Mouse (Mus musculus): Measurements from ENCODE around the gene Cfap157. TPM values are rescaled to one million over a fixed set of nuclear protein-coding genes. Genes with fewer than 3 reads are reported as not detected.

Cfap157 gene
- polyA plus RNA-seq, 1 experiment: 1.7 TPM

GRCm38 (mm10) chr2:32734933-32735332, 49.3 kb downstream of the Cfap157 start:
- no peak for DNase-seq
- no peaks in the 10 kb centered on the region for H3K27me3 ChIP-seq (ENCODE audit: control insufficient read depth, insufficient read depth, low read length)
- no peak overlapping the region for H3K27ac ChIP-seq (ENCODE audit: insufficient read depth, low read length)
- 75% methylated on average over 4 of the region's 4 CpGs for WGBS
- no peaks in the 10 kb centered on the region for H3K4me1 ChIP-seq (ENCODE audit: control insufficient read depth, insufficient read depth, low read length)
- no peak for TF ChIP-seq CTCF (IDR thresholded peaks at IDR 0.05; ENCODE audit: borderline replicate concordance, insufficient read depth, low read depth, low read length)
- TF ChIP-seq POLR2A (IDR thresholded peaks at IDR 0.05; ENCODE audit: borderline replicate concordance, insufficient read depth, low read length): no peak
- H3K4me3 ChIP-seq (replicated peaks; ENCODE audit: insufficient read depth, low read depth, low read length): no peak overlapping the region

- WGBS: 26% methylated on average over 4 of the region's 4 CpGs
These were observed 49.7 kb downstream of the Cfap157 start for GRCm38 (mm10) chr2:32734480-32734879.

GRCm38 (mm10) chr2:32732695-32733094, 51.5 kb downstream of the Cfap157 start:
- WGBS: 87% methylated on average over 6 of the region's 6 CpGs
- no peak for DNase-seq

More at GRCm38 (mm10) chr2:32734480-32734879, 49.7 kb downstream of the Cfap157 start:
- Histone ChIP-seq H3K27me3 (ENCODE audit: control insufficient read depth, insufficient read depth, low read length) (no peaks in the 10 kb centered on the region), H3K4me3 (replicated peaks; ENCODE audit: insufficient read depth, low read depth, low read length) (no peak overlapping the region), H3K4me1 (ENCODE audit: control insufficient read depth, insufficient read depth, low read length) (no peaks in the 10 kb centered on the region), H3K27ac (ENCODE audit: insufficient read depth, low read length) (no peak overlapping the region)
- no peak for DNase-seq
- no peak for TF ChIP-seq POLR2A (IDR thresholded peaks at IDR 0.05; ENCODE audit: borderline replicate concordance, insufficient read depth, low read length)
- TF ChIP-seq CTCF (IDR thresholded peaks at IDR 0.05; ENCODE audit: borderline replicate concordance, insufficient read depth, low read depth, low read length): no peak

GRCm38 (mm10) chr2:32731911-32732310, 52.3 kb downstream of the Cfap157 start:
- TF ChIP-seq POLR2A (IDR thresholded peaks at IDR 0.05; ENCODE audit: borderline replicate concordance, insufficient read depth, low read length): no peak
- no peak for TF ChIP-seq CTCF (IDR thresholded peaks at IDR 0.05; ENCODE audit: borderline replicate concordance, insufficient read depth, low read depth, low read length)
- no peak for DNase-seq
- Histone ChIP-seq H3K27ac (ENCODE audit: insufficient read depth, low read length) (no peak overlapping the region), H3K4me3 (replicated peaks; ENCODE audit: insufficient read depth, low read depth, low read length) (no peak overlapping the region), H3K27me3 (ENCODE audit: control insufficient read depth, insufficient read depth, low read length) (no peaks in the 10 kb centered on the region), H3K4me1 (ENCODE audit: control insufficient read depth, insufficient read depth, low read length) (no peaks in the 10 kb centered on the region)
- WGBS: 75% methylated on average over 4 of the region's 4 CpGs

More at GRCm38 (mm10) chr2:32732695-32733094, 51.5 kb downstream of the Cfap157 start:
- no peaks in the 10 kb centered on the region for H3K4me1 ChIP-seq (ENCODE audit: control insufficient read depth, insufficient read depth, low read length)
- H3K27ac ChIP-seq (ENCODE audit: insufficient read depth, low read length): no peak overlapping the region
- no peak overlapping the region for H3K4me3 ChIP-seq (replicated peaks; ENCODE audit: insufficient read depth, low read depth, low read length)
- TF ChIP-seq CTCF (IDR thresholded peaks at IDR 0.05; ENCODE audit: borderline replicate concordance, insufficient read depth, low read depth, low read length) (no peak), POLR2A (IDR thresholded peaks at IDR 0.05; ENCODE audit: borderline replicate concordance, insufficient read depth, low read length) (no peak)
- no peaks in the 10 kb centered on the region for H3K27me3 ChIP-seq (ENCODE audit: control insufficient read depth, insufficient read depth, low read length)

- 47% methylated on average over 11 of the region's 11 CpGs for WGBS
- no peaks in the 10 kb centered on the region for H3K27me3 ChIP-seq (ENCODE audit: control insufficient read depth, insufficient read depth, low read length)
- no peaks in the 10 kb centered on the region for H3K4me1 ChIP-seq (ENCODE audit: control insufficient read depth, insufficient read depth, low read length)
- no peak overlapping the region for H3K4me3 ChIP-seq (replicated peaks; ENCODE audit: insufficient read depth, low read depth, low read length)
- no peak overlapping the region for H3K27ac ChIP-seq (ENCODE audit: insufficient read depth, low read length)
- no peak for DNase-seq
- TF ChIP-seq CTCF (IDR thresholded peaks at IDR 0.05; ENCODE audit: borderline replicate concordance, insufficient read depth, low read depth, low read length): no peak
- TF ChIP-seq POLR2A (IDR thresholded peaks at IDR 0.05; ENCODE audit: borderline replicate concordance, insufficient read depth, low read length): no peak
These were observed 53.4 kb downstream of the Cfap157 start for GRCm38 (mm10) chr2:32730854-32731253.

- Histone ChIP-seq H3K4me3 (replicated peaks; ENCODE audit: insufficient read depth, low read depth, low read length) (no peak overlapping the region), H3K4me1 (ENCODE audit: control insufficient read depth, insufficient read depth, low read length) (no peaks in the 10 kb centered on the region), H3K27me3 (ENCODE audit: control insufficient read depth, insufficient read depth, low read length) (no peaks in the 10 kb centered on the region), H3K27ac (ENCODE audit: insufficient read depth, low read length) (no peak overlapping the region)
- no peak for DNase-seq
- TF ChIP-seq POLR2A (IDR thresholded peaks at IDR 0.05; ENCODE audit: borderline replicate concordance, insufficient read depth, low read length): no peak
- no peak for TF ChIP-seq CTCF (IDR thresholded peaks at IDR 0.05; ENCODE audit: borderline replicate concordance, insufficient read depth, low read depth, low read length)
- WGBS: 90% methylated on average over 4 of the region's 4 CpGs
These were observed 54.7 kb downstream of the Cfap157 start for GRCm38 (mm10) chr2:32729547-32729946.

- 74% methylated on average over 7 of the region's 7 CpGs for WGBS
- Histone ChIP-seq H3K4me3 (replicated peaks; ENCODE audit: insufficient read depth, low read depth, low read length) (peak overlapping the region; percentile 2), H3K4me1 (ENCODE audit: control insufficient read depth, insufficient read depth, low read length) (no peaks in the 10 kb centered on the region), H3K27ac (ENCODE audit: insufficient read depth, low read length) (no peak overlapping the region), H3K27me3 (ENCODE audit: control insufficient read depth, insufficient read depth, low read length) (no peaks in the 10 kb centered on the region)
- TF ChIP-seq POLR2A (IDR thresholded peaks at IDR 0.05; ENCODE audit: borderline replicate concordance, insufficient read depth, low read length): no peak
- no peak for TF ChIP-seq CTCF (IDR thresholded peaks at IDR 0.05; ENCODE audit: borderline replicate concordance, insufficient read depth, low read depth, low read length)
- no peak for DNase-seq
These were observed 55.8 kb downstream of the Cfap157 start for GRCm38 (mm10) chr2:32728463-32728862.

GRCm38 (mm10) chr2:32727435-32727834, 56.8 kb downstream of the Cfap157 start:
- peak; percentile 84 to 92 for DNase-seq
- H3K4me1 ChIP-seq (ENCODE audit: control insufficient read depth, insufficient read depth, low read length): no peaks in the 10 kb centered on the region
- no peaks in the 10 kb centered on the region for H3K27me3 ChIP-seq (ENCODE audit: control insufficient read depth, insufficient read depth, low read length)
- TF ChIP-seq CTCF (IDR thresholded peaks at IDR 0.05; ENCODE audit: borderline replicate concordance, insufficient read depth, low read depth, low read length): no peak
- TF ChIP-seq POLR2A (IDR thresholded peaks at IDR 0.05; ENCODE audit: borderline replicate concordance, insufficient read depth, low read length): 0 out of 2 replicates have a peak, but pooled peaks have one; percentile 3
- peak overlapping the region; percentile 50 for H3K4me3 ChIP-seq (replicated peaks; ENCODE audit: insufficient read depth, low read depth, low read length)
- under 1% methylated on average over 16 of the region's 16 CpGs for WGBS
- H3K27ac ChIP-seq (ENCODE audit: insufficient read depth, low read length): no peak overlapping the region

Other genes with a start within 250 kb of the Cfap157 start
- 38.1 and 40.2 TPM in 2 replicates for gene Fam102a, start 249.1 kb downstream of the Cfap157 start, polyA plus RNA-seq (2012; rRNA removed)
- gene Dpm2, start 213.6 kb downstream of the Cfap157 start, polyA plus RNA-seq (2012; rRNA removed): 131 and 137 TPM in 2 replicates
- 25.2 and 28.4 TPM in 2 replicates for gene Pip5kl1, start 209.6 kb downstream of the Cfap157 start, polyA plus RNA-seq (2012; rRNA removed)
- 0.59 and 0.60 TPM in 2 replicates for gene 9430097D07Rik, start 208.7 kb downstream of the Cfap157 start, polyA plus RNA-seq (2012; rRNA removed)
- gene St6galnac4, start 197.3 kb downstream of the Cfap157 start, polyA plus RNA-seq (2012; rRNA removed): 91.4 and 101 TPM in 2 replicates
- gene St6galnac6, start 184.7 kb downstream of the Cfap157 start, polyA plus RNA-seq (2012; rRNA removed): 89.5 TPM in 2 replicates
- 127 and 132 TPM in 2 replicates for gene Ak1, start 162.7 kb downstream of the Cfap157 start, polyA plus RNA-seq (2012; rRNA removed)
- 28.0 and 31.6 TPM in 2 replicates for gene Eng, start 137.8 kb downstream of the Cfap157 start, polyA plus RNA-seq (2012; rRNA removed)
- gene Fpgs, start 80.3 kb downstream of the Cfap157 start, polyA plus RNA-seq (2012; rRNA removed): 19.2 and 19.7 TPM in 2 replicates
- gene Cdk9, start 71.4 kb downstream of the Cfap157 start, polyA plus RNA-seq (2012; rRNA removed): 170 and 186 TPM in 2 replicates
- 47.0 and 53.2 TPM in 2 replicates for gene Sh2d3c, start 63.4 kb downstream of the Cfap157 start, polyA plus RNA-seq (2012; rRNA removed)
- gene 6330409D20Rik, start 43.4 kb downstream of the Cfap157 start, polyA plus RNA-seq (2012; rRNA removed): 5.6 and 7.7 TPM in 2 replicates
- gene Tor2a, start 27.2 kb downstream of the Cfap157 start, polyA plus RNA-seq (2012; rRNA removed): 41.6 and 43.8 TPM in 2 replicates
- 2.0 and 2.6 TPM in 2 replicates for gene Ttc16, start 8.8 kb downstream of the Cfap157 start, polyA plus RNA-seq (2012; rRNA removed)
- gene Ptrh1, start 8.6 kb downstream of the Cfap157 start, polyA plus RNA-seq (2012; rRNA removed): 7.4 and 8.5 TPM in 2 replicates
- 889 and 932 TPM in 2 replicates for gene Stxbp1, start 62.8 kb upstream of the Cfap157 start, polyA plus RNA-seq (2012; rRNA removed)
- 23.9 and 24.5 TPM in 2 replicates for gene Fam129b, start 91.7 kb upstream of the Cfap157 start, polyA plus RNA-seq (2012; rRNA removed)
- gene Rpl12, start 177.1 kb upstream of the Cfap157 start, polyA plus RNA-seq (2012; rRNA removed): 257 and 289 TPM in 2 replicates
- gene Lrsam1, start 177.2 kb upstream of the Cfap157 start, polyA plus RNA-seq (2012; rRNA removed): 32.8 and 36.7 TPM in 2 replicates
- 51.3 and 55.0 TPM in 2 replicates for gene Slc2a8, start 197.7 kb upstream of the Cfap157 start, polyA plus RNA-seq (2012; rRNA removed)